10 mouse cellular contexts compared by ENCODE assay signal in the genomic region with DNA sequence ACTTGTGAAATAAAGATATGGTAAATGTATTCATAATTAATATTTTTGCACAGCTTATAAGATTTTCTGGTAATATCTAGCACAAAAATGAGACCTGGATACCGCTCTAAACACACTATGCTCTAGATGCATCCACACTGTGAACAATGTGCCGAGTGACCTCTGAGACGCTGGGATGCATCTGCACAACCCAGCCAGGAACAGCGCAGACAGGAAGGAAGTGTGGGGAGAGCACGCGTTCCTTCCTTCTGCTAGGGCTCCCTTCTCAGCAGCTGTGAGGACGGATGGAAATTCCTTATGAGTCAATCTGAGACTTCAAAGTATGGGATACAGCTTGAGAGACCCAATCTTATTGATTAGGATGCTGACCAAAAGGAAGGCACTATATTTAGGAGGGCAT.
DNase-seq lines count a peak whose midpoint lies in the region; ATAC-seq and TF ChIP-seq lines count a peak whose summit lies in the region.
"Had no signal": no experiment of that assay in that cellular context is flagged by ENCODE, and none has a peak within 500 bp of the region (broad histone marks: within the 10 kb centered on the region; RNA-seq: fewer than 3 reads in every experiment).

No protein-coding gene starts in this region.

- no peak overlapping the region for H3K27ac ChIP-seq in heart, embryonic 12.5 days (ENCODE audit: poor library complexity, severe bottlenecking)
- no peak overlapping the region for H3K27ac ChIP-seq in left cerebral cortex, adult 2 months
- H3K27ac ChIP-seq: limb, embryonic 12.5 days had no signal

- no peak overlapping the region for H3K4me3 ChIP-seq in heart, embryonic 12.5 days
- H3K4me3 ChIP-seq in left cerebral cortex, adult 2 months: no peak overlapping the region
- H3K4me3 ChIP-seq: limb, embryonic 12.5 days had no signal

- intact Hi-C loops in left cerebral cortex, adult 2 months (cut with DNase I): no loop called here

- H3K4me1 ChIP-seq in heart, embryonic 12.5 days (replicated peaks): peaks cover 23% of the 10 kb centered on the region

- ATAC-seq in heart, embryonic 12.5 days (ENCODE audit: insufficient number of reproducible peaks, low FRiP score): 0 out of 2 replicates have a peak, but pooled peaks have one; percentile 61
- peak; percentile 47; the same call in 1 of the 2 replicates for ATAC-seq in megakaryocyte, adult 5-6 weeks (ENCODE audit: poor library complexity, severe bottlenecking)
- ATAC-seq: lung, postnatal 0 days had no signal

- peak; percentile 6 to 32 for DNase-seq in adrenal gland, postnatal 36 days
- no peak for DNase-seq in adrenal gland, adult 2 months
- DNase-seq in layer of hippocampus, adult 9-11 months: peak; percentile 32
- no peak for DNase-seq in layer of hippocampus, adult 8-10 months (ENCODE audit: low spot score in 2 of 2)
- DNase-seq in gastrocnemius, postnatal 25 days: no peak
- DNase-seq in left cerebral cortex, adult 2 months (ENCODE audit: extremely low spot score in 1 of 2, low spot score in 2 of 2): no peak

- no peak overlapping the region for H3K9ac ChIP-seq in heart, embryonic 12.5 days
- H3K9ac ChIP-seq: limb, embryonic 12.5 days had no signal

- H3K36me3 ChIP-seq in heart, embryonic 12.5 days: no peaks in the 10 kb centered on the region
- H3K36me3 ChIP-seq: limb, embryonic 12.5 days had no signal

- WGBS in heart, embryonic 12.5 days: 65% methylated on average over 7 of the region's 7 CpGs

- no peak for TF ChIP-seq CTCF in left cerebral cortex, adult 2 months (IDR thresholded peaks at IDR 0.05)

- no peak overlapping the region for H3K4me2 ChIP-seq in heart, embryonic 12.5 days
- H3K4me2 ChIP-seq: limb, embryonic 12.5 days had no signal

- no peaks in the 10 kb centered on the region for H3K9me3 ChIP-seq in heart, embryonic 12.5 days (replicated peaks)
- H3K9me3 ChIP-seq: limb, embryonic 12.5 days had no signal

- no peaks in the 10 kb centered on the region for H3K27me3 ChIP-seq in heart, embryonic 12.5 days (replicated peaks)
- H3K27me3 ChIP-seq: limb, embryonic 12.5 days had no signal

Comparison
In these comparisons a context has a peak if more than half of its experiments do, and no peak if none do; other contexts are left out.
1. DNase-seq: peak in adrenal gland, postnatal 36 days (2 of 2) and layer of hippocampus, adult 9-11 months (single experiment); none in adrenal gland, adult 2 months (single experiment), layer of hippocampus, adult 8-10 months (0 of 2), gastrocnemius, postnatal 25 days (single experiment) and left cerebral cortex, adult 2 months (0 of 2).